Mouse (Mus musculus) C2C12 (cell line): ENCODE measurements around the gene Arhgap33.

ENCODE experiments used
- CTCF ChIP-seq: IDR thresholded peaks from one replicate; pipeline ENCODE4 v1.5.1; 2011; ENCODE audit not compliant: control insufficient read depth, insufficient read depth, insufficient read length
- MAX ChIP-seq: IDR thresholded peaks from one replicate; pipeline ENCODE4 v1.6.1; 2011; ENCODE audit warnings: mild to moderate bottlenecking, control low read depth
- MYOG ChIP-seq: IDR thresholded peaks from one replicate; pipeline ENCODE4 v1.6.1; 2011; ENCODE audit not compliant: control insufficient read depth, insufficient read length; ENCODE audit errors: extremely low read depth
- USF1 ChIP-seq: IDR thresholded peaks from one replicate; pipeline ENCODE4 v1.6.1; 2011; ENCODE audit warnings: low read depth, mild to moderate bottlenecking, control low read depth, moderate library complexity

- TF ChIP-seq CTCF (no peak), MYOG (no peak), MAX (peak; percentile 68), USF1 (no peak)
Measured at GRCm38 (mm10) chr7:30563117-30563905, 28.5 kb upstream of the Arhgap33 start, which contains the start of the genes U2af1l4, Gm49396 and Psenen.
